Mouse (Mus musculus) erythroblast, embryonic 14.5 days (primary cell): Measurements from ENCODE around the gene Lmod3. TPM values are rescaled to one million over a fixed set of nuclear protein-coding genes. Genes with fewer than 3 reads are reported as not detected.
"Not testable (repeated sequence)": the region's sequence is repeated elsewhere in the genome, so short reads cannot be mapped to it uniquely, and the experiment has no call there.

Experiments
- H3K27me3 ChIP-seq: 2 replicates; pipeline ENCODE4 v1.6.1; 2012; ENCODE audit warnings: inconsistent platforms; ENCODE audit not compliant: control insufficient read depth
- H3K36me3 ChIP-seq: 2 replicates; pipeline ENCODE4 v1.6.1; 2012; ENCODE audit warnings: mild to moderate bottlenecking, inconsistent platforms; ENCODE audit not compliant: control insufficient read depth
- H3K4me1 ChIP-seq: 2 replicates; pipeline ENCODE4 v1.6.1; 2012; ENCODE audit warnings: inconsistent platforms; ENCODE audit not compliant: control insufficient read depth
- H3K4me3 ChIP-seq: replicated peaks from 2 replicates; pipeline ENCODE3; 2012; ENCODE audit warnings: moderate library complexity, mild to moderate bottlenecking, inconsistent platforms
- H3K9me3 ChIP-seq: 2 replicates; pipeline ENCODE4 v1.6.1; 2012; ENCODE audit warnings: low read length, inconsistent platforms, mixed read lengths; ENCODE audit not compliant: control insufficient read depth
- GATA1 ChIP-seq: IDR thresholded peaks from 2 replicates; pipeline ENCODE4 v1.6.1; 2012; ENCODE audit warnings: low read length, inconsistent platforms, mixed read lengths
- TAL1 ChIP-seq: IDR thresholded peaks from 3 replicates; pipeline ENCODE4 v1.6.1; 2012; ENCODE audit warnings: low read length, inconsistent platforms, mixed read lengths
- polyA plus RNA-seq: library from polyadenylated mRNA; stranded (reverse); fragments of >175 nt; gene quantifications from 2 replicates; pipeline ENCODE4 v1.2.3, GENCODE M21; 2012

The Lmod3 gene
- polyA plus RNA-seq, 1 experiment, result not detected

DNA sequence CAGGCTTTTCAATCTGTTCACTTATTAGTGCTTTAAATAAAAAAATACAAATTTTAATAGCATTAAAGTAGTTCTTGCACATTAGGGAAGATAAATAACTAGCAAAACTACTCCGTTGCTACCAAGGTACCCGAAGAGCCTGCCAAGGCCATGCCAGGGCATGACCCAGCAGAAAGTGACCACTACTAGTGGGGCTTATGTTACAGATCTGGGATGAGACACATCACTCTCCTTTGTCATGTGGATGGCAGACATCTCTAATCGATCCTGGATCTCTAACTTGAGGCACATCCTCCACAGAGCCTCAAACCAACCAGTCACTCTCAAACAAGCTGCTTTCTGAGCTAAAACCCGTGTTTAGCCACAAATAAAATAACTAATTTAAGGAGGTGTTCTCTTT lies 14.1 kb upstream of the Lmod3 start:
- no peaks in the 10 kb centered on the region for H3K9me3 ChIP-seq
- TF ChIP-seq TAL1 (no peak), GATA1 (no peak)
- H3K4me1 ChIP-seq, result no peaks in the 10 kb centered on the region
- no peaks in the 10 kb centered on the region for H3K27me3 ChIP-seq
- H3K36me3 ChIP-seq, result no peaks in the 10 kb centered on the region
- no peak overlapping the region for H3K4me3 ChIP-seq

GRCm38 (mm10) chr6:97265705-97266104 lies 13.1 kb upstream of the Lmod3 start:
- no peaks in the 10 kb centered on the region for H3K9me3 ChIP-seq
- H3K27me3 ChIP-seq, result no peaks in the 10 kb centered on the region
- TF ChIP-seq TAL1 (no peak), GATA1 (no peak)
- no peak overlapping the region for H3K4me3 ChIP-seq
- H3K4me1 ChIP-seq, result no peaks in the 10 kb centered on the region
- no peaks in the 10 kb centered on the region for H3K36me3 ChIP-seq

DNA sequence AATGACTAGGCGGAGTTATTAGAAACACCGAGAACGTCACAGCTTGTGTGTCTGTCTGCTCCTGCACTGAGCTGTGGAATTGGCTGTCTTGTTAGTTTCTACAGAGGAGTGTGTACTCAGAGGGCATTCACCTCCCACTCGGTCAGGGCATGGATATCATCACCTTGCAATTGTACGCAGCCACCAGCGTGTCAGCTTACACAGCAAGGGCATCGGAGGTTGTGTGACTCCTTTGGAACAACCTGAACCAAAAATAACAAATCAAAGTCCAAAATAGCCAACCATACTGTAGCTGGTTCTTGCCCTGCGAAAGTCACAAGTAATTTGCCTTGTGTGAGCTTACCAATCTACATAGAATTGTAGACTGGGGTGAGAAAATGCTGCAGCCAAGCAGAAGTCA lies 12.7 kb upstream of the Lmod3 start:
- no peak for TF ChIP-seq TAL1
- TF ChIP-seq GATA1, result no peak
- no peaks in the 10 kb centered on the region for H3K9me3 ChIP-seq
- H3K36me3 ChIP-seq, result no peaks in the 10 kb centered on the region
- no peaks in the 10 kb centered on the region for H3K4me1 ChIP-seq
- no peaks in the 10 kb centered on the region for H3K27me3 ChIP-seq
- H3K4me3 ChIP-seq, result no peak overlapping the region

DNA sequence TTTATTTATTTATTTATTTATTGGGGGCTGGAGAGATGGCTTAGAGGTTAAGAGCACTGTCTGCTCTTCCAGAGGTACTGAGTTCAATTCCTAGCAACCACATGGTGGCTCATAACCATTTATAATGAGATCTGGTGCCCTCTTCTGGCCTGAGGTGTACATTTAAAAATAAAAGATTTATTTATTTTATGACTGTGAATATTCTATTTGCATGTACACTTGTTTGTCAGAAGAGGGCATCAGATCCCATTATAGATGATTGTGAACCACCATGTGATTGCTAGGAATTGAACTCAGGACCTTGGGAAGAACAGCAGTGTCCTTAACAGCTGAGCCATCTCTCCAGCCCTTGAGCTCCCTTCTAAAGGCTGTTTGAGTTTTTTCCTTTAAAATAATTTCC lies 11.2 kb upstream of the Lmod3 start:
- not testable (repeated sequence) for H3K9me3 ChIP-seq, H3K36me3 ChIP-seq, H3K4me1 ChIP-seq, H3K4me3 ChIP-seq, H3K27me3 ChIP-seq

GRCm38 (mm10) chr6:97262229-97262628 lies 9.7 kb upstream of the Lmod3 start:
- Histone ChIP-seq H3K36me3 (no peaks in the 10 kb centered on the region), H3K27me3 (no peaks in the 10 kb centered on the region), H3K4me1 (no peaks in the 10 kb centered on the region), H3K9me3 (no peaks in the 10 kb centered on the region), H3K4me3 (no peak overlapping the region)
- no peak for TF ChIP-seq GATA1
- TF ChIP-seq TAL1, result no peak

DNA sequence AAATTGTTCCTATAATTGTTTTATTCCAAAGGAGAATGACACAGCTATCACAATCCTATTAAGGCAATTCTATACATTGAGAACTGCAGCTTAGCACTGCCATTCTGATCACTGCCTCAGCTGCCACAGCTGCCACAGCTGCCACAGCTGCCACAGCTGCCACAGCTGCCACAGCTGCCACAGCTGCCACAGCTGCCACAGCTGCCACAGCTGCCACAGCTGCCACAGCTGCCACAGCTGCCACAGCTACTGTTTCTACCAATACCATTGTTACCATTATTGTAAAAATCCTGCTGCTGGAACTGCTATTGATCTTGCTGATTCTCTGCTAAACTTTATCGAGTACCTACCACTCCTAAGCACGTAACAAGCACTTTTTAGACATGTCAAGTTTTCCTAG lies 7.4 kb upstream of the Lmod3 start:
- H3K4me3 ChIP-seq, H3K4me1 ChIP-seq, H3K9me3 ChIP-seq, H3K36me3 ChIP-seq, H3K27me3 ChIP-seq: not testable (repeated sequence)

DNA sequence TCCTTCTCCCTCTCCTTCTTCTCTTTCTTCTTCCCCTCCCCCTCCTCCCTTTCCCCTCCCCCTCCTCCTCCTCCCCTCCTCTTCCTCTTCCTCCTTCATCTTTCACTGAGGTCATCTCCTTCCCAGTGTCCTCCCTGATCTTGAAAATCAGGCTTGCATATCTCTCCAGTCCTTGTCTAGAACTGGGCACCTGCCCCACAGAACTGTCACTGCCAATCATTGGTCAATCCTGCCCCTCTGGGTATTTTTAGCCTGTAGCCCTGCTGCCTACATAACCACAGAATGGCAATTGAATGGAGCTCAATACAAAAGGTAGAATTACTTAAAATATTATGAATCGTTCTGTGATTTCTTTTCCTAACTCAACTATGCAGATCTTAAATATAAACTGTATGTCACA lies 5.9 kb upstream of the Lmod3 start:
- Histone ChIP-seq H3K4me3 (no peak overlapping the region), H3K4me1 (no peaks in the 10 kb centered on the region), H3K9me3 (no peaks in the 10 kb centered on the region), H3K36me3 (no peaks in the 10 kb centered on the region), H3K27me3 (no peaks in the 10 kb centered on the region)
- TF ChIP-seq GATA1, result no peak
- no peak for TF ChIP-seq TAL1

GRCm38 (mm10) chr6:97252086-97252485 lies 473 bp downstream of the Lmod3 start:
- no peak for TF ChIP-seq GATA1
- H3K27me3 ChIP-seq, result no peaks in the 10 kb centered on the region
- no peaks in the 10 kb centered on the region for H3K9me3 ChIP-seq
- H3K36me3 ChIP-seq, result no peaks in the 10 kb centered on the region
- no peaks in the 10 kb centered on the region for H3K4me1 ChIP-seq
- H3K4me3 ChIP-seq, result no peak overlapping the region

GRCm38 (mm10) chr6:97250966-97251365 lies 1.6 kb downstream of the Lmod3 start:
- no peaks in the 10 kb centered on the region for H3K9me3 ChIP-seq
- no peaks in the 10 kb centered on the region for H3K36me3 ChIP-seq
- no peaks in the 10 kb centered on the region for H3K4me1 ChIP-seq
- TF ChIP-seq TAL1, result no peak
- TF ChIP-seq GATA1, result no peak
- no peaks in the 10 kb centered on the region for H3K27me3 ChIP-seq
- no peak overlapping the region for H3K4me3 ChIP-seq

DNA sequence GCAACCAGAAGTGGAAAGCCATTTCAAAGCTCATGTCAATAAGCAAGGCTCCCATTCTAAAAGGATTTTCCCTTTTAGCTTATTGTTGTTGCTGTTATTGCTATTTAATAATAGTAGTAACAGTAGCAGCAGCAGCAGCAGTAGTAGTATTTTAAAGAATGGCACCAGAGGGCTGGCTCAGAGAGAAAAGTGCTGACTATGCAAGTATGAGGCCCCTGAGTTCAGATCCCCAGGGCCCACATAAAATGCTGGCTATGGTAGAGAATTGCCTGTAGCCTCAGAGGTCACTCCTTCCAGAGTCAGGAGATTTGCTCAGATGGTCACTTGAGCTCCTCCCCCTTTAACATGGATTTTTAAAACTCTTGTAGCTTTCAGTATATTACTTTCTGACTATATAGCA lies 7.4 kb downstream of the Lmod3 start:
- H3K4me3 ChIP-seq, result no peak overlapping the region
- H3K27me3 ChIP-seq, result no peaks in the 10 kb centered on the region
- H3K4me1 ChIP-seq, result no peaks in the 10 kb centered on the region
- no peak for TF ChIP-seq GATA1
- TF ChIP-seq TAL1, result no peak
- no peaks in the 10 kb centered on the region for H3K9me3 ChIP-seq
- H3K36me3 ChIP-seq, result no peaks in the 10 kb centered on the region
